Mouse (Mus musculus): ENCODE data around the gene Tspan33. TPM values are rescaled to one million over a fixed set of nuclear protein-coding genes. Genes with fewer than 3 reads are reported as not detected.

Tspan33 gene
- polyA plus RNA-seq, 1 experiment from 2014 or later: 4.6 TPM

DNA sequence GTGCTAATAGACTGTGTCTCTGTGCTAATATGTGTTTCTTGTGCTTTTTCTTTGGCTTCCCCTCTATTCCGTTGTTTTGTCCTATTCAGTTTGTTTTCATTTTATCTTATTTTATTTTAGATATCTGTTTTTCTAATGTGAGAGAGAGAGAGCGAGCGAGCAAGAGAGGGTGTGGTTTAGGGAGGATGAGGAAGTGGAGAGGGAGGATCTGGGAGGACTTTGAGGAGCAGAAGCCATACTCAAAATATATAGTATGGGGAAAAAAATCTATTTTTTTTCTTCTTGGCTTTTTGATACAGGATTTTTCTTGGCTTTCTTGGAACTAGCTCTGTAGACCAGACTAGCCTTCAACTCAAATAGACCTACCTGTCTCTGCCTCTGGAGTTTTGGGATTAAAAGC, 34.0 kb downstream of the Tspan33 start:
- H3K4me2 ChIP-seq (replicated peaks): no peak overlapping the region
- ATAC-seq (ENCODE audit: low FRiP score, low read depth): no peak
- no peaks in the 10 kb centered on the region for H3K27me3 ChIP-seq
- WGBS: 84% methylated on average over 3 of the region's 3 CpGs
- H3K27ac ChIP-seq: no peak overlapping the region
- 0 out of 2 replicates have a peak, but pooled peaks cover under 1% of the 10 kb centered on the region for H3K4me1 ChIP-seq
- H3K4me3 ChIP-seq: no peak overlapping the region
- H3K36me3 ChIP-seq: no peaks in the 10 kb centered on the region
- no peaks in the 10 kb centered on the region for H3K9me3 ChIP-seq
- no peak overlapping the region for H3K9ac ChIP-seq

DNA sequence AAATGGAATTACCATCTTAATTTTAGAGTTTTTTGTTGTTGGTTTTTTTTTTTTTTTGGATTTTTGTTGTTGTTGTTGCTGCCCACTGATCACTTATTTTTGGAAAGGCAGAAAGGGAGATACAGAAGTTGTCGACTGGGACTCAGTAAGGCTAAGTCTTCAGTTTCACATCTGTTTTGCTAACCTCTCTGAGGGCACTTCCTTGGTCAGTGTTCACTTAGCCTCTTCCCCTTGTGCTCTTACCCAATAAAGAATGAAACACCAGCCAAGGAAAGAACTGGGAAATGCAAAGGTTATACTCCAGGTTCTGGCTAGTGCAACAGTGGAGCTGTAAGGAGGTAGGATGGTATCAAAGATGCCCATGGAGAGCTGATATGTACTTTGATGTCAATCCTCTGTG, 35.5 kb downstream of the Tspan33 start:
- Histone ChIP-seq H3K27ac (no peak overlapping the region), H3K27me3 (no peaks in the 10 kb centered on the region), H3K9me3 (no peaks in the 10 kb centered on the region), H3K4me2 (replicated peaks) (no peak overlapping the region), H3K4me3 (no peak overlapping the region), H3K4me1 (peaks cover 2% of the 10 kb centered on the region; the same call in 1 of the 2 replicates), H3K9ac (no peak overlapping the region), H3K36me3 (no peaks in the 10 kb centered on the region)
- WGBS: 71% methylated on average over 1 of the region's 1 CpGs
- ATAC-seq (ENCODE audit: low FRiP score, low read depth): no peak

DNA sequence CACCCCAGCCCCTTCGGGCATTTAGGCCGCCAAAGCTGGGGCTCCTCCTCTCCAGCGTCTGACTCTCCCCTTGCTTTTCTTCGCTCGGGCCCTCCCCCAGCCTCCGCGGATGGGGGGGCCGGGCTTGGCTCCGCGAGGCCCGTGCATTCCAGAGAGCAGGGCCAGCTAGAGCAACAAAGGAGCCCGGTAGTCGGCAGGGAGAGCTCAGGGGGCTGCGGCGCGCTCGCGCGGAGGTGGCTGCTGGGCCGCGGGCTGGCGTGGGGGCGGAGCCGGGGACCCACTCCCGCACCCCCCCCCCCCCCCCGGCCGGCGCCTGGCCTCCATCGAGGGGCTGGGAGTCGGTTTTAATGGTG, 41.3 kb downstream of the Tspan33 start, which contains the start of gene Smo:
Gene Smo, plus strand, starts transcription at position 168 of the 353 bp plus-strand sequence.
- Histone ChIP-seq H3K27ac (peak within 1 kb of the TSS; percentile 100), H3K4me1 (peaks cover 33% of the 10 kb centered on the region)
- under 1% methylated on average over 28 of the region's 30 CpGs for WGBS

DNA sequence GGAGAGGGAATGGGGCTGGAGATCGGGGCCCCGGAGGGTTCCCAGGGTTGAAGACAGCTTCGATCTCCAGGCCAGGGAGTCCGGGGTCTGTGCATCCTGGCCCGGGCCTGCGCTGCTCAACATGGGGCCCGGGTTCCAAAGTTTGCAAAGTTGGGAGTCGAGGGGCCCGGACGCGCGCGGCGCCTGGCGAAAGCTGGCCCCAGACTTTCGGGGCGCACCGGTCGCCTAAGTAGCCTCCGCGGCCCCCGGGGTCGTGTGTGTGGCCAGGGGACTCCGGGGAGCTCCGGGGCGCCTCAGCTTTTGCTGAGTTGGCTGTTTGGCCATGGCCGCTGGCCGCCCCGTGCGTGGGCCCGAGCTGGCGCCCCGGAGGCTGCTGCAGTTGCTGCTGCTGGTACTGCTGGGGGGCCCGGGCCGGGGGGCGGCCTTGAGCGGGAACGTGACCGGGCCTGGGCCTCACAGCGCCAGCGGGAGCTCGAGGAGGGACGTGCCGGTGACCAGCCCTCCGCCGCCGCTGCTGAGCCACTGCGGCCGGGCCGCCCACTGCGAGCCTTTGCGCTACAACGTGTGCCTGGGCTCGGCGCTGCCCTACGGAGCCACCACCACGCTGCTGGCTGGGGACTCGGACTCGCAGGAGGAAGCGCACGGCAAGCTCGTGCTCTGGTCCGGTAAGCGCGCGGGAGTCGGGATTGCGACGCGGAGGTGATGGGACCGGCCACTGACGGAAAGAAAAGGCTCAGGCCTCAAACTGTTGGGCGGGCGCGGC, 41.8 kb downstream of the Tspan33 start:
- peak overlapping the region; percentile 99 for H3K4me2 ChIP-seq (replicated peaks)
- H3K36me3 ChIP-seq: peaks cover 19% of the 10 kb centered on the region
- H3K4me3 ChIP-seq: peak overlapping the region; percentile 97
- WGBS: under 1% methylated on average over 75 of the region's 75 CpGs
- no peaks in the 10 kb centered on the region for H3K27me3 ChIP-seq
- no peaks in the 10 kb centered on the region for H3K9me3 ChIP-seq
- peak overlapping the region; percentile 100 for H3K27ac ChIP-seq
- peaks cover 36% of the 10 kb centered on the region for H3K4me1 ChIP-seq
- peak; percentile 82 for ATAC-seq (ENCODE audit: low FRiP score, low read depth)
- H3K9ac ChIP-seq: peak overlapping the region; percentile 100

More for the DNA sequence above, 41.3 kb downstream of the Tspan33 start, which contains the start of gene Smo:
- Histone ChIP-seq H3K9ac (peak within 1 kb of the TSS; percentile 100), H3K36me3 (peaks cover 19% of the 10 kb centered on the region), H3K27me3 (no peaks in the 10 kb centered on the region), H3K9me3 (no peaks in the 10 kb centered on the region), H3K4me3 (peak within 1 kb of the TSS; percentile 97), H3K4me2 (replicated peaks) (peak within 1 kb of the TSS; percentile 99)
- peak; percentile 99 for ATAC-seq (ENCODE audit: low FRiP score, low read depth)

DNA sequence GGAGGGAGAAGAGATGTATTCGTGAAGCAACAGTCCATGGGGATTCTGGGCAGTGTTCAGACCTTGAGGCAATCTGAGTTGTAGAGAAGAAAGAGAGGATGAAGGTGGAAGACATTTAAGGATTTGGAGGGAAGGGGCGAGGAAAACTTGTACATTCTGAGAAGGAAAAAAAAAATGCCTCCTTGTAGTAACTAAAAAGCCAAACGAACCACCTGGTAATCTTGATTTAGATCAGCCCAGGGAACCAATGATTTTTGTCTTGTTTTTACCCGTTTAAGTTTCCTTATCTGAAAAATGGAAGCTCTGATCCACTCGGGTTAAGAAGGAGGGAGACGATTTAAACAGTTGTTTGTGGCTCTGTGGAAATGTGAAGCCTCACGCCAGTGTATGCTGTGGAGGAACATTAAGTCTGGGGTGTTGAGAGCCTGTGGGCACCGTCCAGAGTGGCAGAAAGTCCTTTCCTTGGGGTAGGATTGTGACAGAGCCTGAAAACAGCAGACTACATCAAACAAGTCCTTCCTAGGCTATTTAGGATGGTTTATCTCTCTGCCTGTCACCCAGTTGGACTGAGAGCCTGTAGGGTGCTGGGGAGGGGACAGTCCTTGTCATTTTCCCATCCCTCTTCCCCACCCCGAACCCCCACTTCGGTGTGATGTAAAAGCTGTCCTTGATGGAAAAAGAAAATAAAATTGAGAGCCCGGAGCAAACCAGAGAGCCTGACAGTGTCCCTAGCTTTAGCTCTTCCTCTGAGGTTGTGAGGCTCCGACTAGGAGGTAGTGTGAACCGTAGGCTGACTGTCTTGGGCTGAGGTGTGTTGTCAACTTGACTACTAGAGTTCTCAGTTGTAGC, 42.8 kb downstream of the Tspan33 start:
- Histone ChIP-seq H3K4me2 (replicated peaks) (peak overlapping the region; percentile 99), H3K36me3 (peaks cover 19% of the 10 kb centered on the region), H3K27me3 (no peaks in the 10 kb centered on the region), H3K4me3 (peak overlapping the region; percentile 97), H3K9ac (peak overlapping the region; percentile 100), H3K4me1 (peaks cover 36% of the 10 kb centered on the region), H3K9me3 (no peaks in the 10 kb centered on the region), H3K27ac (peak overlapping the region; percentile 100)
- no peak for ATAC-seq (ENCODE audit: low FRiP score, low read depth)
- 12% methylated on average over 13 of the region's 13 CpGs for WGBS

DNA sequence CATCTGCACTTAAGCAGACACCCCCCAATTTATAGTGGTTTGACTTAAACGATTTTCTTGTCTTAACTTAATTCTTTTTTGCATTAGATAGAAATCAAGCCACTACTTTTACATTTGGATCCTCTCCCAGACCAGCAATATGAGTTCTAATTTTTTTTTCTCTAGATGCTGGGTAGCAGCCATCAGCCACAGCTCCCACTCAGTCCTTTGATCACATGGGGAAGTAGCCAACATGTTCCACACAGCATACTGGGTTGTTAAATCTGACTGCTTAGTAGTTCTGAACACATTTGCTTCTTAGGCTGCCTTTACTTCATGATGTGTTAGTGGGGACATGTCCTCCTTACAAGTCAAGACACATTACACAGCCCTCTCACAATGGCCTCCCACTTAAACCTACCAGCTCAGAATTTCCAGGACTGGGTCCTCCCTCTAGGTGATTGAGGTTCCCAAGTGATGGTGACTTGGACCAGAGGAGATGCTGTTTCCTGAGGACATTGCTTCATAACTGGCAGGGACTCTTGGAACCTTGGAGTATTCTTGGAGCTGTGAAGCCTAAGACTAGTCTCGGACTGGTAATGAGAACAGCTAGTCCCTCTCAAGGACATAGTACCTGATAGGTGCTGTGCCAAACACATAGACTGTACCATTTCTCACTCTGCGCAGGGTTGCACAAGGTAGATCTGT, 57.6 kb downstream of the Tspan33 start:
- Histone ChIP-seq H3K4me1 (no peaks in the 10 kb centered on the region), H3K27ac (no peak overlapping the region), H3K4me3 (no peak overlapping the region), H3K4me2 (replicated peaks) (no peak overlapping the region), H3K9me3 (peaks cover 12% of the 10 kb centered on the region), H3K36me3 (peaks cover 44% of the 10 kb centered on the region), H3K27me3 (no peaks in the 10 kb centered on the region), H3K9ac (no peak overlapping the region)
- no peak for ATAC-seq (ENCODE audit: low FRiP score, low read depth)
- WGBS: 92% methylated on average over 3 of the region's 3 CpGs

DNA sequence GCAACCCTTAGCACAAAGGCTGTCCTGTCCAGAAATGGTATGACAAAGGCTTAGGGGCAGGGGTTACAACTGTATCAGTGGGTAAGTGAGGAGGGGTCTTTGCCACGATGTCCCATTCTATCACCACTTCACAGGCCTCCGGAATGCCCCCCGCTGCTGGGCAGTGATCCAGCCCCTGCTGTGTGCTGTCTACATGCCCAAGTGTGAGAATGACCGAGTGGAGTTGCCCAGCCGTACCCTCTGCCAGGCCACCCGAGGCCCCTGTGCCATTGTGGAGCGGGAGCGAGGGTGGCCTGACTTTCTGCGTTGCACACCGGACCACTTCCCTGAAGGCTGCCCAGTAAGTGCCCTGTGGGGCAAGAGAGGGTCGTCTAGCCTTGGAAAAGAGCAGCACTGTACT, 59.3 kb downstream of the Tspan33 start:
- peaks cover 62% of the 10 kb centered on the region for H3K36me3 ChIP-seq
- WGBS: 89% methylated on average over 11 of the region's 11 CpGs
- H3K27ac ChIP-seq: no peak overlapping the region
- no peaks in the 10 kb centered on the region for H3K4me1 ChIP-seq
- peaks cover 4% of the 10 kb centered on the region for H3K9me3 ChIP-seq
- H3K27me3 ChIP-seq: no peaks in the 10 kb centered on the region
- H3K4me2 ChIP-seq (replicated peaks): no peak overlapping the region
- no peak overlapping the region for H3K9ac ChIP-seq
- no peak overlapping the region for H3K4me3 ChIP-seq
- ATAC-seq (ENCODE audit: low FRiP score, low read depth): no peak

DNA sequence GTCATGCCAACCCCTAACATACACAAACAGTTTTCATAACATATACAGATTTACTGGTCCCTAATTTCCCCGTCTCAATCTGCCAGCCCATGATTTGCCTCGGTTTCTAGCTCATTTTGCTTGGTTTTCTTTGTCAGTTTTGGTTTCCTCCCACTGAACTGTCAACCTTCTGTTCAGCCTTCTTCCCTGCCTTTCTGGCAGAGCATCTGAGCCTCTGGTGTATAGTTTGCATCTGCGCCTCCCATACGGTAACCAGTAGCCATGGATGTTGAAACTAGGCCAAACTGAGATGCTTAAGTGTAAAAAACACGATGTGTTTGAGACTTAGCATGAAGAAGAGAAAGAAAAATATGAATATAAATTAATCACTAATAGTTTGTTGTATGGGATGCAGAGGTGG, 62.0 kb downstream of the Tspan33 start:
- Histone ChIP-seq H3K4me1 (no peaks in the 10 kb centered on the region), H3K4me3 (no peak overlapping the region), H3K27me3 (no peaks in the 10 kb centered on the region), H3K9ac (no peak overlapping the region), H3K4me2 (replicated peaks) (no peak overlapping the region), H3K27ac (no peak overlapping the region), H3K36me3 (peaks cover 80% of the 10 kb centered on the region), H3K9me3 (no peaks in the 10 kb centered on the region)
- ATAC-seq (ENCODE audit: low FRiP score, low read depth): no peak
- 92% methylated on average over 5 of the region's 5 CpGs for WGBS

DNA sequence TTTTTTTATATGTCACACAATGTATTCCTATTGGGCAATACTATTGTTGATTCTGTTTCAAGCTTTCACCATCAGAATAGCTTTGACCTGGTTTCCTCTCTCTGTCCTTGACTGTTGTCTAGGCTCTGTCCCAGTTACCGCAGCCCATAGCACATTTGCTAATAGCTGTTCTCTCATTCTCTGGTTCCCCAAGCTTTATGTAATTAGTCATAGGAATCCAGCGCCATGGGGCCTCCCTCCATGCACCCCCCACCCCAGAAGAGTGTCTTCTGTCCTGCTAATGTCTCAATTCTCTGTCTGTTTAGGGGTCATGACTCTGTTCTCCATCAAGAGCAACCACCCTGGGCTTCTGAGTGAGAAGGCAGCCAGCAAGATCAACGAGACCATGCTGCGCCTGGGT, 62.5 kb downstream of the Tspan33 start:
- ATAC-seq (ENCODE audit: low FRiP score, low read depth): no peak
- Histone ChIP-seq H3K9me3 (no peaks in the 10 kb centered on the region), H3K36me3 (peaks cover 84% of the 10 kb centered on the region), H3K9ac (no peak overlapping the region), H3K4me1 (no peaks in the 10 kb centered on the region), H3K27ac (no peak overlapping the region), H3K4me3 (no peak overlapping the region), H3K4me2 (replicated peaks) (no peak overlapping the region), H3K27me3 (no peaks in the 10 kb centered on the region)
- 83% methylated on average over 4 of the region's 4 CpGs for WGBS

DNA sequence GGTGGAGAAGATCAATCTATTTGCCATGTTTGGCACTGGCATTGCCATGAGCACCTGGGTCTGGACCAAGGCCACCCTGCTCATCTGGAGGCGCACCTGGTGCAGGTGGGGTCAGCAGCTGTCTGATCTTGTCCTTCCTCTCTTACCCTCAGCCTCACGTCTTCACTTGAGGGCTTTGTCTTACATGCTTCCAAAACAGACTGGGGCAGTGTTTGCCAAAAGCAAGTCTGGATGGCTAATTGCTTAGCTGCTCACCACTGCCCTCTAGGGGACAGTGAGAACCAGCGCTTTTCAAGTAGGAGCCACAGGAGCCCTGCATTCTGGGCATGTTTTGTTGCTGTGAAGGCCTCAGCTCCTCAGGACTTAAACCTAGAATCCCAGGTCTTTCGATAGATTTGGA, 64.4 kb downstream of the Tspan33 start:
- Histone ChIP-seq H3K9me3 (no peaks in the 10 kb centered on the region), H3K4me1 (no peaks in the 10 kb centered on the region), H3K4me3 (no peak overlapping the region), H3K9ac (no peak overlapping the region), H3K36me3 (peaks cover 80% of the 10 kb centered on the region), H3K27ac (no peak overlapping the region), H3K27me3 (no peaks in the 10 kb centered on the region), H3K4me2 (replicated peaks) (no peak overlapping the region)
- no peak for ATAC-seq (ENCODE audit: low FRiP score, low read depth)
- WGBS: 43% methylated on average over 4 of the region's 4 CpGs

DNA sequence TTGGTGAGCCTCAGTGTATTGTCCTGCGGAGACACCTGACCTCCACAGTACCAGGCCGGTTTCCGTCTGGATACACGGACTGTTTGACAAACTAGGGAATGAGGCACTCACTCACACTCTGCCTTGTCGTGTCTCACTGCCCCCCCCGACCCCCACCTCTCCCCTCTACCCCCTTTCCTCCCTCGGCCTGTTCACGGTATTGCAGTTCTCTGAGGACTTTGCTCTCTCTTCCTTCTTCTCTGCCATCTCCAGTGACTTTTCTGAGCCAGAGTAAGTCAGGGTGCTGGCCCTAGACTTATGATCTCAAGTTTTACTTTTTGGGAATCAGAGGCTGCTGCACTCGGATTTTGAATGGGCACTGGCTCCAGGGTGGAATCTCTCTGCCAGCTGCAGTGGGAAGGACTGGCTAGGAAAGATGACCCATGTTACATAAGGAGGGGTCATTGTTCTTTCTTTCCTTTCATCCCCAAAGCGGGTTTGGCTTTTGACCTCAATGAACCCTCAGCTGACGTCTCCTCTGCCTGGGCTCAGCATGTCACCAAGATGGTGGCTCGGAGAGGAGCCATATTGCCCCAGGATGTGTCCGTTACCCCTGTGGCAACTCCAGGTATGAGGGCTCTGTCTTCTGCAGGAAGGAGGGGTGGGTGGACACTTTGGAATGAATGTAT, 65.1 kb downstream of the Tspan33 start:
- Histone ChIP-seq H3K4me3 (no peak overlapping the region), H3K9ac (no peak overlapping the region), H3K27ac (no peak overlapping the region), H3K36me3 (peaks cover 73% of the 10 kb centered on the region), H3K27me3 (no peaks in the 10 kb centered on the region), H3K4me1 (no peaks in the 10 kb centered on the region), H3K4me2 (replicated peaks) (no peak overlapping the region), H3K9me3 (no peaks in the 10 kb centered on the region)
- WGBS: 89% methylated on average over 13 of the region's 13 CpGs
- no peak for ATAC-seq (ENCODE audit: low FRiP score, low read depth)
